Mouse (Mus musculus): Measurements from ENCODE around the gene Fcrl5.

DNA sequence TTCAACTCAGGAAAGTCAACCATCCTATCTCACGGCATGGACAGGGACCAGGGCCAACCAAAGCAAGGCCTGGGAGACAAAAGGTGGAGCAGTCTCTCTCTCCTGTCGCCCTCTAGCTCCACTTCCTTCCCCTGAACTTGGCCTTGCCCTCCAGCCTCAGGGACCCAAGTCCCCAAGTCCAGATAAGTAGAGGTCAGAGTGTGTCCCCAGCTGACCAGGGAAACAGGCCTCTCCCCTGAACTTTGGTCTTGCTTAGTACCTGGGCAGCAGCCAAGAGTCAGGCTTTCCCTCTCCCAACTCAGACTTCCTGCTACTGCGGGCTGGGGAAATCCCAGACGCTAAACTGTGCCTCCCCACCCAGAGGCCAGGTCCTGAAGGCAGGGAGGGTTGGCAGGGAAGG lies 73.5 kb downstream of the Fcrl5 start:
- TF ChIP-seq CTCF (IDR thresholded peaks at IDR 0.05; ENCODE audit: low read depth, low read length) (no peak), POLR2A (IDR thresholded peaks at IDR 0.05; ENCODE audit: extremely low read depth, insufficient read depth, low read length) (no peak; the same call in 1 of the 2 replicates)
